Mouse (Mus musculus) ES-E14 (cell line): Measurements from ENCODE around the gene Dlec1.

ENCODE experiments used
- CHD2 ChIP-seq: IDR thresholded peaks from 2 replicates; pipeline ENCODE4 v1.6.1; 2014; ENCODE audit warnings: mild to moderate bottlenecking, low read depth, low read length, inconsistent platforms
- HCFC1 ChIP-seq: IDR thresholded peaks from 2 replicates; pipeline ENCODE4 v1.6.1; 2012; ENCODE audit warnings: low read length, inconsistent platforms, borderline replicate concordance; ENCODE audit not compliant: insufficient read depth
- MAFK ChIP-seq: IDR thresholded peaks from 2 replicates; pipeline ENCODE4 v1.6.1; 2014; ENCODE audit warnings: mild to moderate bottlenecking, low read depth, low read length, inconsistent platforms; ENCODE audit not compliant: insufficient read depth
- ZC3H11A ChIP-seq: IDR thresholded peaks from 2 replicates; pipeline ENCODE4 v1.6.1; 2012; ENCODE audit warnings: low read depth, mild to moderate bottlenecking, inconsistent platforms, low read length, borderline replicate concordance
- ZNF384 ChIP-seq: IDR thresholded peaks from 2 replicates; pipeline ENCODE4 v1.6.1; 2012; ENCODE audit warnings: low read depth, low read length, inconsistent platforms

- TF ChIP-seq HCFC1 (no peak), ZNF384 (no peak), CHD2 (no peak), ZC3H11A (no peak), MAFK (no peak)
Observed at GRCm38 (mm10) chr9:119100177-119100898, 1.9 kb upstream of the Dlec1 start.
